In the genomic region with DNA sequence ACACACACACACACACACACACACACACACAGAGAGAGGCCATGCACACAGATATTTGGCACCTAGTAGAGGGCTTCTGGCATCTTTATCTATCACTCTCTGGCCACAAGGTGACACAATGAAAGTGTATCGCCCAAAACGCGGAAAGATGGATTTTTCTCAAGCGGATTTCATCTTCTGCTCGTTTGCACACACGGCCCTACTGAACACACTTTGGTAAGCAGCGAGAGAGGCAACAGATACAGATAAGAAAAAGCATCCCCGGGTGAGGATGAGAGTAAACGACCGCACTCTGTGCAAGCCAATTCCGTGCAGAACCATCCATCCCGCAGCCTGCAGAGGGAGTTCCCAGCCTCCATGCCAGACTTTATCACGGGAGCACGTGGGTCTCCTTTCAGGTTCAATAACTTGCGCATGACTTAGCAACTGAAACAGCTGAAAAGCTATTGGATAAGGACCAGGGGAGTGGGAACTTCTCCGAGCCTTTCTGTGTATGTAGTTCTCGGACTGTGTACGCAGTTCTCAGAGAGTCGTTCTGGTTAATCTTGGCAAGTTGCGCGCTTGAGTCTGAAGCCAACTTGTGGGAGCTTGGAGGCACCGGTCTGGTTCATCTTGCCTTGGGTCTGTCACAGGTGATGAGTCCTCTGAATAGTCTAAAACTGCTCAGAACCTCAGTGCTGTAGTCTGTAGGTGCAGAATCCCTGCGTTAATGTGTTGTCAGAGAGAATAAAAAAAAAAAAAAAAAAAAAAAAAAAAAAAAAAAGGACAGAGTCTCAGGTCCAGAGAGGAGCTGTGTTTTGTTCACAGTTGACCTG, we compare ENCODE assay signal across 8 mouse cellular contexts.
A peak's percentile ranks its signal among the peaks of the same experiment; 100 is the strongest.
DNase-seq lines count a peak whose midpoint lies in the region; ATAC-seq and TF ChIP-seq lines count a peak whose summit lies in the region.

No protein-coding gene starts in this region.

- H3K4me1 ChIP-seq in E14TG2a.4 (replicated peaks; ENCODE audit: low read depth, low read length) (peaks cover 13% of the 10 kb centered on the region), ES-E14 (ENCODE audit: control insufficient read depth in 2 of 2, insufficient read depth in 2 of 2, low read length in 2 of 2, poor library complexity in 1 of 2) (no peaks in the 10 kb centered on the region)
- no peaks in the 10 kb centered on the region for H3K4me1 ChIP-seq in embryonic facial prominence, embryonic 13.5 days
- no peaks in the 10 kb centered on the region; the same call in 1 of the 2 replicates for H3K4me1 ChIP-seq in hindbrain, embryonic 13.5 days (replicated peaks)
- H3K4me1 ChIP-seq in neural tube, embryonic 12.5 days = no peaks in the 10 kb centered on the region

- no peaks in the 10 kb centered on the region for H3K36me3 ChIP-seq in E14TG2a.4 (ENCODE audit: insufficient read depth, low read length)
- H3K36me3 ChIP-seq in ES-E14 (ENCODE audit: control insufficient read depth, insufficient read depth, low read length, poor library complexity, severe bottlenecking) = no peaks in the 10 kb centered on the region
- no peaks in the 10 kb centered on the region for H3K36me3 ChIP-seq in embryonic facial prominence, embryonic 13.5 days
- no peaks in the 10 kb centered on the region for H3K36me3 ChIP-seq in hindbrain, embryonic 13.5 days
- H3K36me3 ChIP-seq in neural tube, embryonic 12.5 days = no peaks in the 10 kb centered on the region

- H3K27ac ChIP-seq in ES-E14 (ENCODE audit: insufficient read depth, low read depth, low read length, poor library complexity, severe bottlenecking) = no peak overlapping the region
- no peak overlapping the region for H3K27ac ChIP-seq in embryonic facial prominence, embryonic 13.5 days
- H3K27ac ChIP-seq in hindbrain, embryonic 13.5 days = no peak overlapping the region
- no peak overlapping the region for H3K27ac ChIP-seq in neural tube, embryonic 12.5 days

- in situ Hi-C loops in ES-E14 (cut with MboI; ENCODE audit: low sequenced_read_pairs in 2 of 2, unreplicated experiment in 2 of 2) = no loop called here

- peaks cover 3% of the 10 kb centered on the region; the same call in 1 of the 2 replicates for H3K27me3 ChIP-seq in E14TG2a.4 (ENCODE audit: insufficient read depth, low read length)
- no peaks in the 10 kb centered on the region for H3K27me3 ChIP-seq in embryonic facial prominence, embryonic 13.5 days
- H3K27me3 ChIP-seq in hindbrain, embryonic 13.5 days = no peaks in the 10 kb centered on the region
- H3K27me3 ChIP-seq in neural tube, embryonic 12.5 days (replicated peaks) = no peaks in the 10 kb centered on the region

- peak overlapping the region; percentile 32; the same call in 1 of the 2 replicates for H3K4me3 ChIP-seq in E14TG2a.4 (replicated peaks; ENCODE audit: low read length)
- no peak overlapping the region for H3K4me3 ChIP-seq in ES-E14 (ENCODE audit: insufficient read depth in 1 of 2, low read depth in 1 of 2, low read length in 2 of 2, poor library complexity in 1 of 2, severe bottlenecking in 1 of 2)
- H3K4me3 ChIP-seq in embryonic facial prominence, embryonic 13.5 days = no peak overlapping the region
- no peak overlapping the region for H3K4me3 ChIP-seq in hindbrain, embryonic 13.5 days
- H3K4me3 ChIP-seq in neural tube, embryonic 12.5 days = no peak overlapping the region

- H3K9ac ChIP-seq in ES-E14 (ENCODE audit: insufficient read depth, low read depth, low read length, poor library complexity, severe bottlenecking) = no peak overlapping the region
- no peak overlapping the region for H3K9ac ChIP-seq in embryonic facial prominence, embryonic 13.5 days
- H3K9ac ChIP-seq in hindbrain, embryonic 13.5 days = no peak overlapping the region
- H3K9ac ChIP-seq in neural tube, embryonic 12.5 days = no peak overlapping the region

- ATAC-seq in embryonic facial prominence, embryonic 13.5 days (ENCODE audit: insufficient number of reproducible peaks, insufficient read depth, low FRiP score, low TSS enrichment, low read depth) = 0 out of 2 replicates have a peak, but pooled peaks have one; percentile 20
- peak; percentile 66; the same call in 1 of the 2 replicates for ATAC-seq in hindbrain, embryonic 13.5 days (ENCODE audit: low FRiP score)
- ATAC-seq in neural tube, embryonic 12.5 days (ENCODE audit: low FRiP score, low read depth) = peak; percentile 56; the same call in 1 of the 2 replicates
- no peak for ATAC-seq in CD4-positive, CD25-positive, alpha-beta regulatory T cell, adult 4 months

- H3K9me3 ChIP-seq in E14TG2a.4 (ENCODE audit: low read length) (peaks cover 21% of the 10 kb centered on the region), ES-E14 (ENCODE audit: control insufficient read depth, insufficient read depth, low read depth, low read length) (0 out of 2 replicates have a peak, but pooled peaks cover 2% of the 10 kb centered on the region)
- no peaks in the 10 kb centered on the region for H3K9me3 ChIP-seq in embryonic facial prominence, embryonic 13.5 days
- no peaks in the 10 kb centered on the region for H3K9me3 ChIP-seq in hindbrain, embryonic 13.5 days
- H3K9me3 ChIP-seq in neural tube, embryonic 12.5 days = no peaks in the 10 kb centered on the region

- H3K4me2 ChIP-seq in embryonic facial prominence, embryonic 13.5 days = no peak overlapping the region
- H3K4me2 ChIP-seq in hindbrain, embryonic 13.5 days = peak overlapping the region; percentile 27; the same call in 1 of the 2 replicates
- H3K4me2 ChIP-seq in neural tube, embryonic 12.5 days (replicated peaks) = no peak overlapping the region

- no peak for DNase-seq in ES-E14 (ENCODE audit: low read depth, low spot score)
- DNase-seq in yolk sac, embryonic 10.5 days (ENCODE audit: low spot score) = no peak
- no peak for DNase-seq in urinary bladder, adult 18-20 months (ENCODE audit: low spot score in 2 of 2)

- WGBS in embryonic facial prominence, embryonic 13.5 days = 75% methylated on average over 23 of the region's 23 CpGs
- 72% methylated on average over 23 of the region's 23 CpGs for WGBS in hindbrain, embryonic 13.5 days
- WGBS in neural tube, embryonic 12.5 days = 73% methylated on average over 23 of the region's 23 CpGs

- no peak for TF ChIP-seq CTCF in E14TG2a.4 (conservative IDR thresholded peaks at IDR 0.05; ENCODE audit: low read length)

TF ChIP-seq in ES-E14, 5 proteins besides CTCF, POLR2A, EP300 and RAD21:
- TF ChIP-seq ZNF384 (IDR thresholded peaks at IDR 0.05; ENCODE audit: low read depth, low read length) (peak; percentile 84), ZC3H11A (IDR thresholded peaks at IDR 0.05; ENCODE audit: borderline replicate concordance, low read depth, low read length) (no peak), HCFC1 (IDR thresholded peaks at IDR 0.05; ENCODE audit: borderline replicate concordance, insufficient read depth, low read length) (no peak), MAFK (IDR thresholded peaks at IDR 0.05; ENCODE audit: insufficient read depth, low read depth, low read length) (no peak)
